In the genomic region with DNA sequence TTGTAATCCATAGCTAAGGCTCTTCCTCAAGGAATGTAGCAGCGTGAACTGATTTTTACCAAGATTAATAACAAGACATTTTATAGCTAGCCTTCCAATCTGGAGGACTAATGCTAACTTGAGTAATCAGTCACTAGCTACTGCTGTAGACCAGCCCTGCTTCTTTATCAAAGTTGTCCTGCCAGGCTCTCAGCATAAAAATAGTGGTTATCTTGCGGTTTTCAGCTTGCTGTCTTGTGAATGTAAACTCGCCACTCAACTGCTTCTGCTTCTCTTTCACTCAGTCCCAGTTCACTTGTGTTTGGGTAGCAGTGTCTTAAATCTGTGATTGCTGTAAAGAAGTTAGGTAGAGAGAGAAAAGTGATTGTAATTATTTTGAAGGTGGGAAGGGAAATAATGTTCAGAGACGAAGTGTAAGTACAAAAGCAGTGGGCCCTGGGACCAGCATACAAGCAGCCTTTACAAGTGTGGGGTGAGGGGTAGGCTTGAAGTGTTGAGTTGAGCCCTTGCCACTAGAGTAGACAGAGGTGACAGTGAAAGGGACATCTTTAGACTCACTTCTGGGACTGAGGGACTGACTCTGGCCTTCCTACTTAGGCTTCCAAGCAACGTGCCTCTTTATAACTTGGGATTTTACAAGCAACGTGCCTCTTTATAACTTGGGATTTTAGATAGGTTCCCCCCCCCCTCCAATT, we compare ENCODE assay signal across 16 mouse cellular contexts. TPM values are rescaled to one million over a fixed set of nuclear protein-coding genes. Genes with fewer than 3 reads are reported as not detected.
A peak's percentile ranks its signal among the peaks of the same experiment; 100 is the strongest.
DNase-seq lines count a peak whose midpoint lies in the region; ATAC-seq lines count a peak whose summit lies in the region.
"Had no signal": no experiment of that assay in that cellular context is flagged by ENCODE, and none has a peak within 500 bp of the region (broad histone marks: within the 10 kb centered on the region; RNA-seq: fewer than 3 reads in every experiment).

No protein-coding gene starts in this region.

- no peaks in the 10 kb centered on the region for H3K9me3 ChIP-seq in heart, embryonic 11.5 days (replicated peaks; ENCODE audit: control insufficient read depth, low read length)
- H3K9me3 ChIP-seq in liver, embryonic 11.5 days (ENCODE audit: control insufficient read depth, low read length) = no peaks in the 10 kb centered on the region
- H3K9me3 ChIP-seq in heart, embryonic 16.5 days (replicated peaks; ENCODE audit: control insufficient read depth, low read length) = no peaks in the 10 kb centered on the region
- H3K9me3 ChIP-seq in midbrain, embryonic 15.5 days = no peaks in the 10 kb centered on the region
- H3K9me3 ChIP-seq in forebrain, embryonic 13.5 days (replicated peaks) = no peaks in the 10 kb centered on the region
- H3K9me3 ChIP-seq: midbrain, embryonic 12.5 days; neural tube, embryonic 12.5 days had no signal

- H3K4me3 ChIP-seq in heart, embryonic 11.5 days (ENCODE audit: low read depth, low read length) = peak overlapping the region; percentile 3; the same call in 1 of the 2 replicates
- H3K4me3 ChIP-seq in liver, embryonic 11.5 days (ENCODE audit: low read depth, low read length) = no peak overlapping the region
- peak overlapping the region; percentile 29 for H3K4me3 ChIP-seq in heart, embryonic 16.5 days (ENCODE audit: low read length)
- no peak overlapping the region; the same call in 1 of the 2 replicates for H3K4me3 ChIP-seq in midbrain, embryonic 15.5 days
- no peak overlapping the region for H3K4me3 ChIP-seq in forebrain, embryonic 13.5 days
- H3K4me3 ChIP-seq: midbrain, embryonic 12.5 days; neural tube, embryonic 12.5 days had no signal

- H3K9ac ChIP-seq in heart, embryonic 11.5 days (ENCODE audit: low read depth, low read length) = no peak overlapping the region
- no peak overlapping the region for H3K9ac ChIP-seq in liver, embryonic 11.5 days (ENCODE audit: low read depth, low read length)
- H3K9ac ChIP-seq in heart, embryonic 16.5 days (ENCODE audit: low read length) = peak overlapping the region; percentile 21; the same call in 1 of the 2 replicates
- no peak overlapping the region for H3K9ac ChIP-seq in midbrain, embryonic 15.5 days
- no peak overlapping the region for H3K9ac ChIP-seq in forebrain, embryonic 13.5 days
- H3K9ac ChIP-seq: midbrain, embryonic 12.5 days; neural tube, embryonic 12.5 days had no signal

- peak overlapping the region; percentile 76 for H3K27ac ChIP-seq in heart, embryonic 11.5 days (ENCODE audit: low read depth, low read length)
- no peak overlapping the region for H3K27ac ChIP-seq in liver, embryonic 11.5 days (ENCODE audit: low read depth, low read length)
- H3K27ac ChIP-seq in heart, embryonic 16.5 days (ENCODE audit: low read length) = peak overlapping the region; percentile 80
- no peak overlapping the region for H3K27ac ChIP-seq in midbrain, embryonic 15.5 days
- no peak overlapping the region for H3K27ac ChIP-seq in forebrain, embryonic 13.5 days
- H3K27ac ChIP-seq: midbrain, embryonic 12.5 days; neural tube, embryonic 12.5 days had no signal

- 0 out of 2 replicates have a peak, but pooled peaks cover 2% of the 10 kb centered on the region for H3K4me1 ChIP-seq in heart, embryonic 11.5 days (ENCODE audit: control insufficient read depth, insufficient read depth, low read length)
- H3K4me1 ChIP-seq in liver, embryonic 11.5 days (replicated peaks; ENCODE audit: control insufficient read depth, insufficient read depth, low read length) = peaks cover 9% of the 10 kb centered on the region
- H3K4me1 ChIP-seq in heart, embryonic 16.5 days (ENCODE audit: control insufficient read depth, insufficient read depth, low read length) = peaks cover 12% of the 10 kb centered on the region
- peaks cover 33% of the 10 kb centered on the region for H3K4me1 ChIP-seq in midbrain, embryonic 15.5 days
- peaks cover 10% of the 10 kb centered on the region for H3K4me1 ChIP-seq in forebrain, embryonic 13.5 days

- peak overlapping the region; percentile 56 for H3K4me2 ChIP-seq in heart, embryonic 11.5 days
- no peak overlapping the region for H3K4me2 ChIP-seq in liver, embryonic 11.5 days
- H3K4me2 ChIP-seq in heart, embryonic 16.5 days (ENCODE audit: low read depth, low read length) = peak overlapping the region; percentile 51
- peak overlapping the region; percentile 9 for H3K4me2 ChIP-seq in midbrain, embryonic 15.5 days
- H3K4me2 ChIP-seq in forebrain, embryonic 13.5 days = no peak overlapping the region
- H3K4me2 ChIP-seq: midbrain, embryonic 12.5 days; neural tube, embryonic 12.5 days had no signal

- H3K36me3 ChIP-seq in heart, embryonic 11.5 days (ENCODE audit: control insufficient read depth, insufficient read depth, low read length) = no peaks in the 10 kb centered on the region
- H3K36me3 ChIP-seq in liver, embryonic 11.5 days (ENCODE audit: control insufficient read depth, insufficient read depth, low read length) = no peaks in the 10 kb centered on the region
- H3K36me3 ChIP-seq in heart, embryonic 16.5 days (ENCODE audit: control insufficient read depth, insufficient read depth) = no peaks in the 10 kb centered on the region; the same call in 1 of the 2 replicates
- no peaks in the 10 kb centered on the region for H3K36me3 ChIP-seq in midbrain, embryonic 15.5 days (replicated peaks)
- no peaks in the 10 kb centered on the region for H3K36me3 ChIP-seq in forebrain, embryonic 13.5 days (ENCODE audit: poor library complexity, severe bottlenecking)
- H3K36me3 ChIP-seq: midbrain, embryonic 12.5 days; neural tube, embryonic 12.5 days had no signal

- DNase-seq in heart, postnatal 36 days = no peak
- no peak for DNase-seq in liver, embryonic 11.5 days (ENCODE audit: low spot score)
- no peak for DNase-seq in liver
- no peak for DNase-seq in embryo, embryonic 11 days
- DNase-seq: cerebellum, adult 11 months; kidney, adult 11 months; kidney, postnatal 14 days; layer of hippocampus, adult 9-11 months; thymus, postnatal 14 days had no signal

- intact Hi-C loops in heart, postnatal 36 days (cut with DNase I) = loop anchor here (5.0 to 10.0 kb wide), 3 partner anchors 436 to 827 kb away; no protein-coding TSS in a partner anchor

- ATAC-seq in heart, embryonic 11.5 days (replicated peaks; ENCODE audit: insufficient number of reproducible peaks, low FRiP score, low TSS enrichment) = peak; percentile 73
- peak; percentile 34; the same call in 1 of the 2 replicates for ATAC-seq in liver, embryonic 11.5 days (replicated peaks; ENCODE audit: low FRiP score)
- ATAC-seq in heart, embryonic 16.5 days (replicated peaks; ENCODE audit: extremely low read depth, insufficient read depth, low FRiP score) = peak; percentile 78
- ATAC-seq in midbrain, embryonic 15.5 days (replicated peaks) = no peak
- ATAC-seq in forebrain, embryonic 13.5 days = no peak
- ATAC-seq: forebrain, embryonic 14.5 days had no signal

- H3K27me3 ChIP-seq in heart, embryonic 11.5 days (ENCODE audit: control insufficient read depth, insufficient read depth, low read length) = no peaks in the 10 kb centered on the region
- peaks cover 2% of the 10 kb centered on the region; the same call in 1 of the 2 replicates for H3K27me3 ChIP-seq in liver, embryonic 11.5 days (replicated peaks; ENCODE audit: control insufficient read depth, insufficient read depth, low read length)
- no peaks in the 10 kb centered on the region for H3K27me3 ChIP-seq in heart, embryonic 16.5 days (ENCODE audit: control insufficient read depth, insufficient read depth, low read length)
- no peaks in the 10 kb centered on the region for H3K27me3 ChIP-seq in midbrain, embryonic 15.5 days (replicated peaks)
- H3K27me3 ChIP-seq in forebrain, embryonic 13.5 days = no peaks in the 10 kb centered on the region
- H3K27me3 ChIP-seq: midbrain, embryonic 12.5 days; neural tube, embryonic 12.5 days had no signal

- WGBS in heart, embryonic 11.5 days (ENCODE audit: insufficient replicate concordance) = 46% methylated on average over 6 of the region's 6 CpGs
- 63% methylated on average over 6 of the region's 6 CpGs for WGBS in liver, embryonic 11.5 days
- WGBS in heart, embryonic 16.5 days = 43% methylated on average over 6 of the region's 6 CpGs
- WGBS in midbrain, embryonic 15.5 days = 83% methylated on average over 6 of the region's 6 CpGs
- 84% methylated on average over 6 of the region's 6 CpGs for WGBS in forebrain, embryonic 13.5 days

RNA-seq across cellular contexts. Expression of a gene that starts 6.3 kb away (rescaled TPM):
- 6.3 and 7.2 TPM in 2 replicates for polyA plus RNA-seq in heart, embryonic 11.5 days (2014; fragmentation: Nextera tagmentation; extraction: Ambion mirVana)
- total RNA-seq in heart, postnatal 36 days (2021) = 10 to 100 TPM; 28.5 to 31.9 TPM
- polyA plus RNA-seq in liver, embryonic 11.5 days (2014; fragmentation: Nextera tagmentation; extraction: Ambion mirVana) = 1.1 and 1.5 TPM in 2 replicates
- 4.5 and 4.8 TPM in 2 replicates for polyA plus RNA-seq in heart, embryonic 16.5 days (2015; fragmentation: Nextera tagmentation; extraction: Ambion mirVana)
- 14.2 and 15.3 TPM in 2 replicates for polyA plus RNA-seq in midbrain, embryonic 15.5 days (2015; fragmentation: Nextera tagmentation; extraction: Ambion mirVana)
- polyA plus RNA-seq in forebrain, embryonic 13.5 days (2015; fragmentation: Nextera tagmentation; extraction: Ambion mirVana) = 4.7 and 5.4 TPM in 2 replicates

Comparison
In these comparisons a context has a peak if more than half of its experiments do, and no peak if none do; other contexts are left out.
1. ATAC-seq: peak in heart, embryonic 11.5 days (single experiment), liver, embryonic 11.5 days (single experiment) and heart, embryonic 16.5 days (single experiment); none in midbrain, embryonic 15.5 days (single experiment) and forebrain, embryonic 13.5 days (single experiment).
2. H3K27ac ChIP-seq: peak in heart, embryonic 11.5 days (single experiment) and heart, embryonic 16.5 days (single experiment); none in liver, embryonic 11.5 days (single experiment), midbrain, embryonic 15.5 days (single experiment) and forebrain, embryonic 13.5 days (single experiment).
3. H3K4me2 ChIP-seq: peak in heart, embryonic 11.5 days (single experiment), heart, embryonic 16.5 days (single experiment) and midbrain, embryonic 15.5 days (single experiment); none in liver, embryonic 11.5 days (single experiment) and forebrain, embryonic 13.5 days (single experiment).
4. H3K4me3 ChIP-seq: peak in heart, embryonic 11.5 days (single experiment) and heart, embryonic 16.5 days (single experiment); none in liver, embryonic 11.5 days (single experiment), midbrain, embryonic 15.5 days (single experiment) and forebrain, embryonic 13.5 days (single experiment).